Mouse (Mus musculus) MEL (cell line): ENCODE measurements around the gene B3galnt2. TPM values are rescaled to one million over a fixed set of nuclear protein-coding genes. Genes with fewer than 3 reads are reported as not detected.
A peak's percentile ranks its signal among the peaks of the same experiment; 100 is the strongest.

Source experiments
- DNase-seq: peaks from one replicate; pipeline ENCODE4 v3.0.0; 2011; ENCODE audit warnings: low read depth, low spot score
- H3K27ac ChIP-seq: 2 replicates; pipeline ENCODE4 v1.5.1; 2012; ENCODE audit warnings: low read depth, mild to moderate bottlenecking, control low read depth, low read length, moderate library complexity; ENCODE audit not compliant: control insufficient read depth
- H3K27me3 ChIP-seq, 2 experiments: fragments of 150-350 bp in 1 of 2; sonication (generic) in 1 of 2; 2 replicates each; pipeline ENCODE4 v1.6.1; 2012; ENCODE audit warnings: low read length in 2 of 2, mild to moderate bottlenecking in 2 of 2, improper control_type of control experiment in 1 of 2, moderate library complexity in 1 of 2; ENCODE audit not compliant: insufficient read depth in 2 of 2, control insufficient read depth in 1 of 2
- H3K36me3 ChIP-seq, 2 experiments: 2 replicates each; pipeline ENCODE4 v1.6.1; 2012 to 2014; ENCODE audit warnings: low read length in 2 of 2, improper control_type of control experiment in 1 of 2, inconsistent platforms in 1 of 2, mild to moderate bottlenecking in 1 of 2; ENCODE audit not compliant: insufficient read depth in 2 of 2, control insufficient read depth in 1 of 2
- H3K4me1 ChIP-seq, 2 experiments: fragments of 150-350 bp in 1 of 2; sonication (generic) in 1 of 2; 2 replicates each; pipeline ENCODE4 v1.6.1; 2012; ENCODE audit warnings: low read length in 2 of 2, improper control_type of control experiment in 1 of 2, mild to moderate bottlenecking in 1 of 2; ENCODE audit not compliant: insufficient read depth in 2 of 2, control insufficient read depth in 1 of 2
- H3K4me3 ChIP-seq, 2 experiments: fragments of 150-350 bp in 1 of 2; sonication (generic) in 1 of 2; 2 replicates each; pipeline ENCODE4 v1.5.1; 2012; ENCODE audit warnings: low read depth in 2 of 2, low read length in 2 of 2, mild to moderate bottlenecking in 2 of 2, moderate library complexity in 2 of 2, control low read depth in 1 of 2, improper control_type of control experiment in 1 of 2; ENCODE audit not compliant: control insufficient read depth in 1 of 2, insufficient read depth in 1 of 2
- H3K79me2 ChIP-seq: 2 replicates; pipeline ENCODE4 v1.6.1; 2012; ENCODE audit warnings: mild to moderate bottlenecking, low read length, moderate library complexity; ENCODE audit not compliant: control insufficient read depth, poor library complexity, insufficient read depth
- H3K9ac ChIP-seq: 2 replicates; pipeline ENCODE4 v1.6.1; 2012; ENCODE audit warnings: low read depth, mild to moderate bottlenecking, control low read depth, low read length, moderate library complexity; ENCODE audit not compliant: control insufficient read depth, poor library complexity, severe bottlenecking
- H3K9me3 ChIP-seq: fragments of 150-350 bp; sonication (generic); replicated peaks from 2 replicates; pipeline ENCODE4 v1.6.1; 2012; ENCODE audit warnings: mild to moderate bottlenecking, low read length, improper control_type of control experiment, moderate library complexity; ENCODE audit not compliant: insufficient read depth
- BHLHE40 ChIP-seq: IDR thresholded peaks from 2 replicates; pipeline ENCODE4 v1.6.1; 2012; ENCODE audit warnings: low read depth, mild to moderate bottlenecking, inconsistent platforms, low read length, improper control_type of control experiment, borderline replicate concordance
- CTCF ChIP-seq, 3 experiments: IDR thresholded peaks in 2 of 3; conservative IDR thresholded peaks in 1 of 3; 2 replicates each; pipeline ENCODE4 v1.5.1; 2011 to 2012; ENCODE audit warnings: low read length in 3 of 3, low read depth in 2 of 3, mild to moderate bottlenecking in 2 of 3, improper control_type of control experiment in 1 of 3, inconsistent platforms in 1 of 3, mixed read lengths in 1 of 3, moderate library complexity in 1 of 3; ENCODE audit not compliant: control insufficient read depth in 1 of 3, insufficient read depth in 1 of 3, poor library complexity in 1 of 3, severe bottlenecking in 1 of 3
- EP300 ChIP-seq, 2 experiments: IDR thresholded peaks; 2 replicates each; pipeline ENCODE4 v1.6.1; 2011; ENCODE audit warnings: improper control_type of control experiment in 2 of 2, low read length in 2 of 2, low read depth in 1 of 2, mild to moderate bottlenecking in 1 of 2
- ETS1 ChIP-seq: IDR thresholded peaks from 2 replicates; pipeline ENCODE4 v1.6.1; 2012; ENCODE audit warnings: low read depth, mild to moderate bottlenecking, inconsistent platforms, low read length, improper control_type of control experiment, moderate library complexity
- GATA1 ChIP-seq: IDR thresholded peaks from 2 replicates; pipeline ENCODE4 v1.6.1; 2011; ENCODE audit warnings: low read depth, low read length, improper control_type of control experiment
- HCFC1 ChIP-seq: IDR thresholded peaks from 2 replicates; pipeline ENCODE4 v1.6.1; 2012; ENCODE audit warnings: low read depth, mild to moderate bottlenecking, inconsistent platforms, low read length, improper control_type of control experiment, moderate library complexity
- MAFK ChIP-seq: IDR thresholded peaks from 2 replicates; pipeline ENCODE4 v1.6.1; 2011; ENCODE audit warnings: low read depth, mild to moderate bottlenecking, low read length, improper control_type of control experiment, borderline replicate concordance
- MAX ChIP-seq: IDR thresholded peaks from 2 replicates; pipeline ENCODE4 v1.6.1; 2011; ENCODE audit warnings: low read length, improper control_type of control experiment
- MAZ ChIP-seq: IDR thresholded peaks from 2 replicates; pipeline ENCODE4 v1.6.1; 2012; ENCODE audit warnings: low read depth, mild to moderate bottlenecking, inconsistent platforms, low read length, improper control_type of control experiment
- MEF2A ChIP-seq: IDR thresholded peaks from 2 replicates; pipeline ENCODE4 v1.6.1; 2014; ENCODE audit warnings: low read depth, mild to moderate bottlenecking, inconsistent platforms, low read length, improper control_type of control experiment; ENCODE audit not compliant: poor library complexity, insufficient replicate concordance, severe bottlenecking; ENCODE audit errors: extremely low read depth
- MYC ChIP-seq: IDR thresholded peaks from 2 replicates; pipeline ENCODE4 v1.6.1; 2011; ENCODE audit warnings: low read depth, mild to moderate bottlenecking, low read length, improper control_type of control experiment, moderate library complexity
- NRF1 ChIP-seq: IDR thresholded peaks from 2 replicates; pipeline ENCODE4 v1.6.1; 2014; ENCODE audit warnings: low read depth, mild to moderate bottlenecking, inconsistent platforms, low read length, improper control_type of control experiment, moderate library complexity; ENCODE audit not compliant: poor library complexity, insufficient read depth, severe bottlenecking
- SMC3 ChIP-seq: IDR thresholded peaks from 2 replicates; pipeline ENCODE4 v1.6.1; 2011; ENCODE audit warnings: low read depth, low read length, improper control_type of control experiment
- TAL1 ChIP-seq: IDR thresholded peaks from 2 replicates; pipeline ENCODE4 v1.6.1; 2012; ENCODE audit warnings: mild to moderate bottlenecking, inconsistent platforms, low read length, moderate library complexity, mixed read lengths
- UBTF ChIP-seq: IDR thresholded peaks from 2 replicates; pipeline ENCODE4 v1.6.1; 2012; ENCODE audit warnings: low read depth, mild to moderate bottlenecking, inconsistent platforms, low read length, improper control_type of control experiment, moderate library complexity, borderline replicate concordance; ENCODE audit not compliant: insufficient read depth
- USF1 ChIP-seq: IDR thresholded peaks from 2 replicates; pipeline ENCODE4 v1.6.1; 2014; ENCODE audit warnings: low read depth, mild to moderate bottlenecking, inconsistent platforms, low read length, improper control_type of control experiment, moderate library complexity
- ZC3H11A ChIP-seq: IDR thresholded peaks from 2 replicates; pipeline ENCODE4 v1.6.1; 2012; ENCODE audit warnings: low read depth, mild to moderate bottlenecking, inconsistent platforms, low read length, improper control_type of control experiment
- ZMIZ1 ChIP-seq: IDR thresholded peaks from 2 replicates; pipeline ENCODE4 v1.6.1; 2012; ENCODE audit warnings: low read depth, mild to moderate bottlenecking, inconsistent platforms, low read length, improper control_type of control experiment, moderate library complexity
- polyA plus RNA-seq, 2 experiments: library from polyadenylated mRNA; stranded (reverse) in 1 of 2; unstranded in 1 of 2; fragments of >175 nt in 1 of 2; fragments of >200 nt in 1 of 2; gene quantifications; 2 replicates each; pipeline versions ENCODE4 v1.2.1 to v1.2.4; 2012; ENCODE audit warnings: low replicate concordance in 2 of 2, low read depth in 1 of 2; ENCODE audit not compliant: insufficient read length in 2 of 2, insufficient read depth in 1 of 2, missing spikeins in 1 of 2
- total RNA-seq: library from RNA; depleted of rRNA; stranded (reverse); fragments of 300-350 nt; gene quantifications from 2 replicates; pipeline ENCODE4 v1.2.3, GENCODE M21; 2012

B3galnt2 gene
- total and polyA plus RNA-seq, 3 experiments: 61.7 to 73.8 TPM; not detected in 1

DNA sequence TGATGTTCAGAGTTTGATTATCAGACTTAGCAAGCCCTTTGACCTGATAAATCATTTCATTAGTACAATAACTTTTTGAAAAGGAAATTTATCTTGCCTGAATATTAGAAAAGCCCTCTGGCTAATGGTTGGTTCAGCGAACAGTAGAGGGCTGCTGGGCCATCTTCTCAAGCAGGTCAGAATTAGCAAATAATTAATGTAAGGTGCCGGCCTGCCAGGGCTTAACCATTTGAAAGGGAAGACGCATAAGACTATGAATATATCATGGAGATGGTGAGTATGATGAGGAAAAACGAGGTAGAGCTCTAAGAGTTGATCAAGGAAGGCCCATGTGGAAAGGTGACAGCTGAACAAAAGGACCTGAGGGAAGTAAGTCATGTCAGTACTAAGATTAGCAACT is 2.4 kb downstream of the B3galnt2 start:
- no peaks in the 10 kb centered on the region for H3K9me3 ChIP-seq
- H3K27me3 ChIP-seq: no peaks in the 10 kb centered on the region
- no peak overlapping the region for H3K9ac ChIP-seq
- peaks cover 66% of the 10 kb centered on the region for H3K79me2 ChIP-seq
- peaks cover 20 to 45% of the 10 kb centered on the region in 2 experiments for H3K36me3 ChIP-seq
- H3K4me1 ChIP-seq: peaks cover 21 to 24% of the 10 kb centered on the region in 2 experiments
- no peak overlapping the region for H3K27ac ChIP-seq
- no peak for TF ChIP-seq ETS1
- no peak for TF ChIP-seq MAX
- no peak for TF ChIP-seq ZC3H11A
- H3K4me3 ChIP-seq: peak overlapping the region in 1 of 2 experiments; percentile 97; a peak in 2 of 4 replicates
- no peak for DNase-seq

DNA sequence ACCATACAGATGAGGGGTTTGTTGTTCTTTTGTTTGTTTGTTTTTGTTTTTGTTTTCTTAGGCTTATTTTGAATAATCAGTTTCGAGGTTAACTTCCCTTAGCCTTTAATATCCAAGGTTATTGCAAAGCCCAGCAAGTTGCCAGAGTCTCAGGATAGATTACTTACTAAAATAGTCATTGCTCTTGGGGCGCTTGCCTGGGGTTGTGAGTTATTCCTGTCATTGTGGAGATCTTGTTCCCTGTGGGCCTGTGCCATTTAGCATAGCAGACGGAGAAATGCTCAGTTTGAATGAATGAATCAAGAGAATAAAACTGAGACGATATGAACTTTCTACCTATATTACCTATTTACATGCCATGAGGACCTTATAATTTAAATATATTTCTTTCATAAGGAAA is 5.9 kb downstream of the B3galnt2 start:
- peaks cover 34 to 55% of the 10 kb centered on the region in 2 experiments for H3K36me3 ChIP-seq
- no peaks in the 10 kb centered on the region for H3K27me3 ChIP-seq
- no peak for DNase-seq
- H3K9ac ChIP-seq: no peak overlapping the region
- H3K79me2 ChIP-seq: peaks cover 72% of the 10 kb centered on the region
- TF ChIP-seq MAX (no peak), EP300 (IDR thresholded peaks at IDR 0.05; ENCODE audit: low read depth in 1 of 2, low read length in 2 of 2) (no peak), BHLHE40 (no peak), MAZ (no peak), ETS1 (no peak), UBTF (no peak), NRF1 (no peak), USF1 (no peak), TAL1 (no peak), MAFK (no peak), ZMIZ1 (no peak), ZC3H11A (no peak), SMC3 (no peak), GATA1 (no peak), CTCF (IDR thresholded peaks at IDR 0.05 in 2 of 3, conservative IDR thresholded peaks at IDR 0.05 in 1 of 3; ENCODE audit: control insufficient read depth in 1 of 3, insufficient read depth in 1 of 3, low read depth in 2 of 3, low read length in 3 of 3, poor library complexity in 1 of 3, severe bottlenecking in 1 of 3) (no peak), MYC (no peak), MEF2A (no peak), HCFC1 (no peak)
- H3K9me3 ChIP-seq: no peaks in the 10 kb centered on the region
- no peak overlapping the region for H3K4me3 ChIP-seq
- peaks cover 26 to 43% of the 10 kb centered on the region in 2 experiments for H3K4me1 ChIP-seq
- H3K27ac ChIP-seq: no peak overlapping the region
